Mouse (Mus musculus) intestine, embryonic 14.5 days (tissue): ENCODE results near the gene Pcnx2. TPM values are rescaled to one million over a fixed set of nuclear protein-coding genes. Genes with fewer than 3 reads are reported as not detected.

Experiments used
- ATAC-seq: fragments of 200-750 bp; cut with Nextera tagmentation; replicated peaks from 2 replicates; pipeline ENCODE4 v1.8.0; 2017; ENCODE audit warnings: low read depth, moderate number of reproducible peaks, moderate TSS enrichment, moderate library complexity; ENCODE audit not compliant: low FRiP score, low TSS enrichment
- DNase-seq: peaks from one replicate; pipeline ENCODE4 v3.0.0-alpha.2; 2018; ENCODE audit warnings: low spot score
- H3K27ac ChIP-seq: fragments of 300-500 bp; sonication (generic); 2 replicates; pipeline ENCODE4 v1.5.1; 2014; ENCODE audit warnings: low read depth, mild to moderate bottlenecking, control low read depth
- H3K27me3 ChIP-seq: fragments of 300-500 bp; sonication (generic); replicated peaks from 2 replicates; pipeline ENCODE4 v1.6.1; 2014; ENCODE audit warnings: low read length, control low read depth; ENCODE audit not compliant: control insufficient read depth, insufficient read depth
- H3K36me3 ChIP-seq: fragments of 300-500 bp; sonication (generic); 2 replicates; pipeline ENCODE4 v1.6.1; 2014; ENCODE audit warnings: low read length, control low read depth; ENCODE audit not compliant: control insufficient read depth, insufficient read depth
- H3K4me1 ChIP-seq: fragments of 300-500 bp; sonication (generic); replicated peaks from 2 replicates; pipeline ENCODE4 v1.6.1; 2014; ENCODE audit warnings: low read length, control low read depth, mixed read lengths; ENCODE audit not compliant: control insufficient read depth, insufficient read depth
- H3K4me2 ChIP-seq: fragments of 300-500 bp; sonication (generic); 2 replicates; pipeline ENCODE4 v1.6.1; 2014; ENCODE audit warnings: low read length
- H3K4me3 ChIP-seq: fragments of 300-500 bp; sonication (generic); 2 replicates; pipeline ENCODE4 v1.5.1; 2014; ENCODE audit warnings: low read depth, low read length, control low read depth, mixed read lengths
- H3K9ac ChIP-seq: fragments of 300-500 bp; sonication (generic); 2 replicates; pipeline ENCODE4 v1.6.1; 2014; ENCODE audit warnings: mild to moderate bottlenecking, low read length
- H3K9me3 ChIP-seq: fragments of 300-500 bp; sonication (generic); 2 replicates; pipeline ENCODE4 v1.6.1; 2016; ENCODE audit warnings: low read length, control low read depth; ENCODE audit not compliant: control insufficient read depth
- WGBS: fragments of 180-500 bp; shearing (Covaris S2); extraction: QIAGEN DNeasy Blood & Tissue Kit; methylation state at CpG from one replicate; pipeline ENCODE4 v1.1.7; 2014; 5-methylcytosine and 5-hydroxymethylcytosine counted together
- polyA plus RNA-seq: library from polyadenylated mRNA; unstranded; fragments of >200 nt; fragmentation: Nextera tagmentation; extraction: Ambion mirVana; gene quantifications from 2 replicates; pipeline ENCODE4 v1.2.1, GENCODE M21; 2014

The Pcnx2 gene
- polyA plus RNA-seq, 1 experiment from 2014 or later = 0.08 TPM

- H3K4me1 ChIP-seq = 0 out of 2 replicates have a peak, but pooled peaks cover 8% of the 10 kb centered on the region
- WGBS = 66% methylated on average over 4 of the region's 4 CpGs
- H3K36me3 ChIP-seq = no peaks in the 10 kb centered on the region
- H3K27me3 ChIP-seq = no peaks in the 10 kb centered on the region
- H3K4me3 ChIP-seq = no peak overlapping the region
- ATAC-seq (no peak), DNase-seq (no peak)
- H3K9ac ChIP-seq = no peak overlapping the region
- no peak overlapping the region for H3K4me2 ChIP-seq
- no peaks in the 10 kb centered on the region for H3K9me3 ChIP-seq
- no peak overlapping the region for H3K27ac ChIP-seq
These were observed 179.2 kb downstream of the Pcnx2 start for GRCm38 (mm10) chr8:125718914-125719313.

DNA sequence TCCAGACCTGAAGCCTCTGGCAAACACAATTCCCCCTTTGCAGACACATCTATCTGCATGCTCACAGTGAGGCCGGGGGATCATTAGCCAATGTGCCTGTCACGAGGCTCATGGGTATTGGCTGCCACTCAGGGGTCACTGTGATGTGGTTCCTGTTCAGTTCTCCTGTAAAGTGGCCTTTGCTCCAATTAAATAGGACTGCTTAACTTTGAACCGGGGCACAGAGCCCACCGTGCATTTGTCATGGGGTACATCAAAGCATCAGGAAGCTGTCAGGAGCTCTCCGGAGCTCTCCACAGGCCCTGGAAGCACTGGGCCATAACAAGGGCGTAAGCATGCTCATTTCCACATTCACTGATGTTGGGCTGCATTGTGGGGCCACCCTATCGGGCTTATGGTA, 181.5 kb downstream of the Pcnx2 start:
- no peak overlapping the region for H3K4me3 ChIP-seq
- 0 out of 2 replicates have a peak, but pooled peaks cover 8% of the 10 kb centered on the region for H3K4me1 ChIP-seq
- H3K9me3 ChIP-seq = no peaks in the 10 kb centered on the region
- H3K4me2 ChIP-seq = no peak overlapping the region
- H3K9ac ChIP-seq = no peak overlapping the region
- H3K27me3 ChIP-seq = no peaks in the 10 kb centered on the region
- H3K27ac ChIP-seq = no peak overlapping the region
- H3K36me3 ChIP-seq = no peaks in the 10 kb centered on the region
- WGBS = 28% methylated on average over 7 of the region's 7 CpGs
- DNase-seq = no peak
- ATAC-seq = no peak

DNA sequence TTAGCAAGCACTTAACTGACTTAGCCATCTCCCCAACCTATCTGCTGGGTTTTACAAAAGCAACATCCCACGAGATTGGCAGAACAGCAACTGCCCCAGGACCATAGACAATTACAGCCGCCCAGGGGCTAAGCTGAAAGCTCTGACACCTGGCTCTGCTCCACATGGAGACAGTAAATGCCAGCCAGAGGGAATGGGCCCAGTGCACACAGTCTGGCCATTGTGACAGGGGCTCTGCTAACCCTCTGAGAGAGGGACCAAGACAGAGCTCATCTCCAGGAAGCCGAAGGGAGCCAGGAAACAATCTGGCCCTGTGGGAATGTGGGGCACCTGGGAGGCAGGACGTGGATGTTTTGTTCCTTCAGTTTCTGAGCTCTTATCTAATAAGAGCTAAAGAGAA, 181.9 kb downstream of the Pcnx2 start:
- H3K9ac ChIP-seq = no peak overlapping the region
- H3K27ac ChIP-seq = no peak overlapping the region
- 0 out of 2 replicates have a peak, but pooled peaks cover 8% of the 10 kb centered on the region for H3K4me1 ChIP-seq
- ATAC-seq (no peak), DNase-seq (no peak)
- no peaks in the 10 kb centered on the region for H3K27me3 ChIP-seq
- WGBS = 23% methylated on average over 4 of the region's 4 CpGs
- no peaks in the 10 kb centered on the region for H3K36me3 ChIP-seq
- H3K9me3 ChIP-seq = no peaks in the 10 kb centered on the region
- no peak overlapping the region for H3K4me3 ChIP-seq
- H3K4me2 ChIP-seq = no peak overlapping the region

- WGBS = 88% methylated on average over 5 of the region's 5 CpGs
- H3K9me3 ChIP-seq = no peaks in the 10 kb centered on the region
- no peaks in the 10 kb centered on the region for H3K4me1 ChIP-seq
- H3K36me3 ChIP-seq = no peaks in the 10 kb centered on the region
- DNase-seq (no peak), ATAC-seq (no peak)
- no peak overlapping the region for H3K4me3 ChIP-seq
- H3K9ac ChIP-seq = no peak overlapping the region
- no peaks in the 10 kb centered on the region for H3K27me3 ChIP-seq
- H3K4me2 ChIP-seq = no peak overlapping the region
- H3K27ac ChIP-seq = no peak overlapping the region
These were observed 186.6 kb downstream of the Pcnx2 start for GRCm38 (mm10) chr8:125711514-125711913.

- no peak overlapping the region for H3K4me3 ChIP-seq
- 87% methylated on average over 5 of the region's 5 CpGs for WGBS
- H3K36me3 ChIP-seq = no peaks in the 10 kb centered on the region
- no peak overlapping the region for H3K27ac ChIP-seq
- DNase-seq = no peak
- no peak overlapping the region for H3K9ac ChIP-seq
- no peaks in the 10 kb centered on the region for H3K27me3 ChIP-seq
- H3K9me3 ChIP-seq = no peaks in the 10 kb centered on the region
- ATAC-seq = no peak
- no peaks in the 10 kb centered on the region for H3K4me1 ChIP-seq
- H3K4me2 ChIP-seq = no peak overlapping the region
These were observed 188.9 kb downstream of the Pcnx2 start for GRCm38 (mm10) chr8:125709171-125709570.

DNA sequence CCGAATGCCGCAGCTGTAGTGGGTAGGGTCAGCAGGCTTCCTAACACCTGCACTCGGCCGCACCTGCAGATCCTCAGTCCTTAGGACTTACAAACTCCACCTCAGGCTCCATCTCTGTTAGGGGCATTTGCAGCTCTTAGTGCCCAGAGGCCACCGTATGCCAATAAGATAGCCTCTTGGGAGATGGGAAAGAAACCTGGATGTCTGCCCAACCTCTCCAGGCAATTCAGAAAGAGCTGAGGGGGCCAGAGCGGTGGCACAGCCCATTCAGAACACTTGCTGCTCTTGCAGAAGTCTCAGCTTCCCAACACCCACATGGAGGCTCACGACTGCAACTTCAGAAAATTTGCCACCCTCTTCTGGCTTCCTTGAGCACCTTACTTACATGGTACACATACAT, 192.3 kb downstream of the Pcnx2 start:
- Histone ChIP-seq H3K27me3 (no peaks in the 10 kb centered on the region), H3K4me3 (no peak overlapping the region), H3K9ac (no peak overlapping the region), H3K36me3 (no peaks in the 10 kb centered on the region), H3K4me1 (no peaks in the 10 kb centered on the region), H3K4me2 (no peak overlapping the region), H3K27ac (no peak overlapping the region), H3K9me3 (no peaks in the 10 kb centered on the region)
- no peak for ATAC-seq
- WGBS = 87% methylated on average over 7 of the region's 7 CpGs
- no peak for DNase-seq

DNA sequence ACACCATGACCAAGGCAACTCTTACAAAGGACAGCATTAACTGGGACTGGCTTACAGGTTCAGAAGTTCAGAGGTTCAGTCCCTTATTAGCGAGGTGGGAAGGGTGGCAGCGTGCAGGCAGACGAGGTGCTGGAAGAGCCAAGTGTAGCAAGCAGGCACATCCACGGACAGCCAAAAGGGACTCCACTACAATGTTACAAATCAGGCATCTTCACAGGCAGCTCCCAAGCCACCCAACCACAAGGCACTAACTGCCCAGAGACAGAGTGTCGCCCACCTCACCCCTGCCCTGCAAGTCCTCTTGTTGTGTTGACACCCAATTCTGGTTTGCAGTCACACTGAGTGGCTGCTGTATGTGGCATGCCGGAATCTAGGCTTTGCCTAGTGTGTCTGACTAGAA, 193.7 kb downstream of the Pcnx2 start:
- no peak for ATAC-seq
- 88% methylated on average over 6 of the region's 6 CpGs for WGBS
- H3K9ac ChIP-seq = no peak overlapping the region

GRCm38 (mm10) chr8:125702868-125703473, 195.1 kb downstream of the Pcnx2 start:
- no peaks in the 10 kb centered on the region for H3K9me3 ChIP-seq
- H3K27ac ChIP-seq = no peak overlapping the region
- no peaks in the 10 kb centered on the region for H3K36me3 ChIP-seq
- H3K4me1 ChIP-seq = no peaks in the 10 kb centered on the region
- no peaks in the 10 kb centered on the region for H3K27me3 ChIP-seq
- no peak for DNase-seq
- no peak overlapping the region for H3K4me2 ChIP-seq
- H3K4me3 ChIP-seq = no peak overlapping the region
- no peak for ATAC-seq
- no peak overlapping the region for H3K9ac ChIP-seq
- WGBS = 79% methylated on average over 15 of the region's 15 CpGs

More for the DNA sequence above, 193.7 kb downstream of the Pcnx2 start:
- H3K4me2 ChIP-seq = no peak overlapping the region
- H3K4me3 ChIP-seq = no peak overlapping the region
- H3K36me3 ChIP-seq = no peaks in the 10 kb centered on the region
- no peaks in the 10 kb centered on the region for H3K27me3 ChIP-seq
- H3K4me1 ChIP-seq = no peaks in the 10 kb centered on the region
- DNase-seq = no peak
- H3K27ac ChIP-seq = no peak overlapping the region
- no peaks in the 10 kb centered on the region for H3K9me3 ChIP-seq
